Mouse (Mus musculus): ENCODE measurements at regions not wholly inside any gene's neighbourhood (a gene's known extent, or its start where the extent isn't known, plus 50 kb on each side); places are given as distances from the start of the nearest gene placed in this dataset.

- no peaks in the 10 kb centered on the region for H3K36me3 ChIP-seq (ENCODE audit: control insufficient read depth, insufficient read depth, low read length)
- no peak overlapping the region for H3K27ac ChIP-seq (ENCODE audit: insufficient read depth, low read depth, low read length)
- H3K4me1 ChIP-seq (ENCODE audit: control insufficient read depth, insufficient read depth, insufficient read length, low read length) = peaks cover 3% of the 10 kb centered on the region; the same call in 1 of the 2 replicates
- H3K27me3 ChIP-seq (ENCODE audit: control insufficient read depth, insufficient read depth, low read length) = no peaks in the 10 kb centered on the region
- TF ChIP-seq CTCF (IDR thresholded peaks at IDR 0.05; ENCODE audit: extremely low read depth, insufficient read length, insufficient replicate concordance, low read depth, low read length) (no peak), POLR2A (IDR thresholded peaks at IDR 0.05; ENCODE audit: low read depth, low read length) (no peak)
- no peak overlapping the region for H3K4me3 ChIP-seq (ENCODE audit: low read depth, low read length)
- WGBS = 37% methylated on average over 8 of the region's 8 CpGs
These were observed 140.1 kb upstream of the Camk1g start for GRCm38 (mm10) chr1:193510066-193510793.

GRCm38 (mm10) chr1:193508271-193508670 lies 138.2 kb upstream of the Camk1g start:
- H3K27me3 ChIP-seq (ENCODE audit: control insufficient read depth, insufficient read depth, low read length) = no peaks in the 10 kb centered on the region
- H3K4me3 ChIP-seq (ENCODE audit: low read depth, low read length) = no peak overlapping the region
- H3K4me1 ChIP-seq (ENCODE audit: control insufficient read depth, insufficient read depth, insufficient read length, low read length) = peaks cover 3% of the 10 kb centered on the region; the same call in 1 of the 2 replicates
- H3K27ac ChIP-seq (ENCODE audit: insufficient read depth, low read depth, low read length) = no peak overlapping the region
- TF ChIP-seq POLR2A (IDR thresholded peaks at IDR 0.05; ENCODE audit: low read depth, low read length) (no peak), CTCF (IDR thresholded peaks at IDR 0.05; ENCODE audit: extremely low read depth, insufficient read length, insufficient replicate concordance, low read depth, low read length) (no peak)
- no peaks in the 10 kb centered on the region for H3K36me3 ChIP-seq (ENCODE audit: control insufficient read depth, insufficient read depth, low read length)

GRCm38 (mm10) chr1:193506991-193507390 lies 136.9 kb upstream of the Camk1g start:
- no peak overlapping the region for H3K27ac ChIP-seq (ENCODE audit: insufficient read depth, low read depth, low read length)

GRCm38 (mm10) chr1:193505381-193505780 lies 135.3 kb upstream of the Camk1g start:
- TF ChIP-seq POLR2A (IDR thresholded peaks at IDR 0.05; ENCODE audit: low read depth, low read length) (no peak), CTCF (IDR thresholded peaks at IDR 0.05; ENCODE audit: extremely low read depth, insufficient read length, insufficient replicate concordance, low read depth, low read length) (no peak)
- Histone ChIP-seq H3K4me1 (ENCODE audit: control insufficient read depth, insufficient read depth, insufficient read length, low read length) (peaks cover 2% of the 10 kb centered on the region; the same call in 1 of the 2 replicates), H3K36me3 (ENCODE audit: control insufficient read depth, insufficient read depth, low read length) (no peaks in the 10 kb centered on the region), H3K27ac (ENCODE audit: insufficient read depth, low read depth, low read length) (no peak overlapping the region), H3K4me3 (ENCODE audit: low read depth, low read length) (no peak overlapping the region), H3K27me3 (ENCODE audit: control insufficient read depth, insufficient read depth, low read length) (no peaks in the 10 kb centered on the region)
- 52% methylated on average over 3 of the region's 3 CpGs for WGBS

More at GRCm38 (mm10) chr1:193506991-193507390, 136.9 kb upstream of the Camk1g start:
- 61% methylated on average over 3 of the region's 3 CpGs for WGBS
- TF ChIP-seq CTCF (IDR thresholded peaks at IDR 0.05; ENCODE audit: extremely low read depth, insufficient read length, insufficient replicate concordance, low read depth, low read length) (no peak), POLR2A (IDR thresholded peaks at IDR 0.05; ENCODE audit: low read depth, low read length) (no peak)
- Histone ChIP-seq H3K36me3 (ENCODE audit: control insufficient read depth, insufficient read depth, low read length) (no peaks in the 10 kb centered on the region), H3K4me3 (ENCODE audit: low read depth, low read length) (no peak overlapping the region), H3K27me3 (ENCODE audit: control insufficient read depth, insufficient read depth, low read length) (no peaks in the 10 kb centered on the region), H3K4me1 (ENCODE audit: control insufficient read depth, insufficient read depth, insufficient read length, low read length) (peaks cover 3% of the 10 kb centered on the region; the same call in 1 of the 2 replicates)

GRCm38 (mm10) chr1:193504611-193505010 lies 134.5 kb upstream of the Camk1g start:
- Histone ChIP-seq H3K4me1 (ENCODE audit: control insufficient read depth, insufficient read depth, insufficient read length, low read length) (no peaks in the 10 kb centered on the region), H3K4me3 (ENCODE audit: low read depth, low read length) (no peak overlapping the region), H3K27me3 (ENCODE audit: control insufficient read depth, insufficient read depth, low read length) (no peaks in the 10 kb centered on the region), H3K27ac (ENCODE audit: insufficient read depth, low read depth, low read length) (no peak overlapping the region), H3K36me3 (ENCODE audit: control insufficient read depth, insufficient read depth, low read length) (no peaks in the 10 kb centered on the region)
- 73% methylated on average over 3 of the region's 3 CpGs for WGBS
- TF ChIP-seq POLR2A (IDR thresholded peaks at IDR 0.05; ENCODE audit: low read depth, low read length) = no peak
- TF ChIP-seq CTCF (IDR thresholded peaks at IDR 0.05; ENCODE audit: extremely low read depth, insufficient read length, insufficient replicate concordance, low read depth, low read length) = no peak

- no peaks in the 10 kb centered on the region for H3K4me1 ChIP-seq (ENCODE audit: control insufficient read depth, insufficient read depth, insufficient read length, low read length)
- WGBS = 25% methylated on average over 3 of the region's 3 CpGs
- H3K4me3 ChIP-seq (ENCODE audit: low read depth, low read length) = no peak overlapping the region
- no peaks in the 10 kb centered on the region for H3K36me3 ChIP-seq (ENCODE audit: control insufficient read depth, insufficient read depth, low read length)
- no peak for TF ChIP-seq POLR2A (IDR thresholded peaks at IDR 0.05; ENCODE audit: low read depth, low read length)
- no peak for TF ChIP-seq CTCF (IDR thresholded peaks at IDR 0.05; ENCODE audit: extremely low read depth, insufficient read length, insufficient replicate concordance, low read depth, low read length)
- no peaks in the 10 kb centered on the region for H3K27me3 ChIP-seq (ENCODE audit: control insufficient read depth, insufficient read depth, low read length)
- no peak overlapping the region for H3K27ac ChIP-seq (ENCODE audit: insufficient read depth, low read depth, low read length)
These were observed 133.7 kb upstream of the Camk1g start for GRCm38 (mm10) chr1:193503624-193504325.

Data from small intestine, adult 2 months (tissue).